ENCODE assay signal across 1 mouse cellular context in the genomic region with DNA sequence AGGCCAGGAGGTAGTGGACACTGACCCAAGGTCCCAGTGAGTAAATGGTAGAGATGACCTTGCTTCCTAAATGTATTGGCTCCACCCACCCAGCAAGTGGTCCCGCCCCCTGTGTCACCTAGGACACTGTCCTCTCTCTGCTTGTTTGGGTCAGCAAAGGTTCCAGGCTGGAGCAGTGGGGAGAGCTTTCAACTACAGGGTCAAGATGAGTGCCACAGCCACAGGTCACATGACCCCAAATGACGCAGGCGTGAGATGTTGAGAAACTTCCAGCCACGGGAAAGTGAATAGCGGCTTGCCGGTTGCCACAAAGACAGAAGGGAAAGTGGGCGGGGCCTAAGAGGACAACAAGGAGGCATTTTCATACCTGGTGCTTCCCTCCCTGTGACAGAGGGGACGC.
TF ChIP-seq lines count a peak whose summit lies in the region.

No protein-coding gene starts in this region.

TF ChIP-seq in CH12.LX, 34 proteins besides CTCF, POLR2A, EP300 and RAD21:
- peak; percentile 4; the same call in 1 of the 2 replicates for TF ChIP-seq USF2 (conservative IDR thresholded peaks at IDR 0.05; ENCODE audit: low read depth, low read length)
- peak; percentile 25; the same call in 1 of the 2 replicates for TF ChIP-seq BHLHE40 (IDR thresholded peaks at IDR 0.05; ENCODE audit: low read depth, low read length)
- TF ChIP-seq USF1 (IDR thresholded peaks at IDR 0.05; ENCODE audit: low read depth, low read length), result peak; percentile 38
- TF ChIP-seq KAT2A (IDR thresholded peaks at IDR 0.05; ENCODE audit: insufficient replicate concordance, low read length), result no peak
- TF ChIP-seq SMC3 (IDR thresholded peaks at IDR 0.05; ENCODE audit: low read depth, low read length), result no peak
- no peak for TF ChIP-seq POLR2AphosphoS2 (IDR thresholded peaks at IDR 0.05; ENCODE audit: low read depth, low read length)
